In the genomic region with DNA sequence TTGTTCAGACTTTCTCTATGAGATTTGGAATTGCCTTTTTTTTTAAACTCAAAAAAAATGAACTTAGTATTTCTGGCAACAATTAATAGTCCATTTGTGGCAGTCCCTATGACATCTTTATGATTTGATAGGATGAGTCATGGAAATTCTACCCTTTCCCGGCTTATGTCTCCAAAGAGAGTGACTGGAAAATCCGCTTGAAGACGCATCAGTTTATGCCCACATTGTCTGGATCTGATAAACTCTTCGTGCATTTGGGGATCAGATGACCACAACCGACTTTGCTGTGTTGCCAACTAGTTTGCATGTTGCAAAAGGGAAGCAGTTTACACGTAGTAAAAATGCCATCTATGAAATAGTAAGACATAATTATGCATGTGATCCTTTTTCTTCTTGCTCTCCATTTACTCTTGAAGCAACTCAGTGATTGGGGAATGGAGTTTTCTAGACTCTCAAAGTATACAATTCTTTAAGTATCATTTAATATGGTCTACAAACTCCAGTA, we compare ENCODE assay signal across 20 mouse cellular contexts.
DNase-seq lines count a peak whose midpoint lies in the region; ATAC-seq and TF ChIP-seq lines count a peak whose summit lies in the region.
"Had no signal": no experiment of that assay in that cellular context is flagged by ENCODE, and none has a peak within 500 bp of the region (broad histone marks: within the 10 kb centered on the region; RNA-seq: fewer than 3 reads in every experiment).

No protein-coding gene starts in this region.

- no peak for TF ChIP-seq POLR2A in myocyte (IDR thresholded peaks at IDR 0.05; ENCODE audit: insufficient read length, low read depth)

- ATAC-seq in embryonic facial prominence, embryonic 14.5 days (ENCODE audit: low read depth), result no peak
- ATAC-seq: activated CD4-positive, CD25-positive, alpha-beta regulatory T cell, adult 4 months; forebrain, embryonic 14.5 days; forebrain, embryonic 16.5 days; Patski had no signal

- H3K4me3 ChIP-seq in C2C12 (ENCODE audit: insufficient read depth, poor library complexity, severe bottlenecking) (no peak overlapping the region), myocyte (no peak overlapping the region)
- H3K4me3 ChIP-seq in embryonic facial prominence, embryonic 14.5 days (ENCODE audit: low read depth, low read length), result no peak overlapping the region
- H3K4me3 ChIP-seq: embryonic facial prominence, embryonic 15.5 days had no signal

- H3K36me3 ChIP-seq in C2C12 (ENCODE audit: control insufficient read depth, insufficient read depth) (no peaks in the 10 kb centered on the region), myocyte (ENCODE audit: control insufficient read depth, insufficient read depth) (no peaks in the 10 kb centered on the region)
- no peaks in the 10 kb centered on the region for H3K36me3 ChIP-seq in embryonic facial prominence, embryonic 14.5 days (ENCODE audit: control insufficient read depth, insufficient read depth, low read length)
- H3K36me3 ChIP-seq: embryonic facial prominence, embryonic 15.5 days had no signal

- H3K27me3 ChIP-seq in C2C12 (ENCODE audit: control insufficient read depth, insufficient read depth, insufficient read length) (no peaks in the 10 kb centered on the region), myocyte (ENCODE audit: control insufficient read depth, insufficient read depth, insufficient read length) (no peaks in the 10 kb centered on the region)
- H3K27me3 ChIP-seq in embryonic facial prominence, embryonic 14.5 days (replicated peaks; ENCODE audit: control insufficient read depth, insufficient read depth, low read length), result no peaks in the 10 kb centered on the region
- H3K27me3 ChIP-seq: embryonic facial prominence, embryonic 15.5 days; Patski had no signal

- WGBS in embryonic facial prominence, embryonic 14.5 days, result 46% methylated on average over 6 of the region's 6 CpGs

- H3K79me3 ChIP-seq in C2C12 (ENCODE audit: low read depth), result no peaks in the 10 kb centered on the region

- intact Hi-C loops in heart, postnatal 10 days (cut with DNase I), result no loop called here

- DNase-seq in 3T3-L1 (ENCODE audit: low read depth, low spot score), result peak; percentile 74
- DNase-seq in embryonic facial prominence, embryonic 14.5 days (ENCODE audit: low spot score), result peak; percentile 29
- DNase-seq in layer of hippocampus, adult 9-11 months, result no peak
- DNase-seq in heart, adult 9 months (ENCODE audit: low spot score in 2 of 2), result no peak
- DNase-seq in heart, postnatal 10 days, result no peak
- DNase-seq: adrenal gland, adult 8-10 months; adrenal gland, postnatal 14 days; adrenal gland, postnatal 36 days; B cell, adult 2 months; cerebellum, adult 11-12 months; cerebellum, adult 9-10 months; cerebellum, postnatal 10 days; cerebellum, postnatal 25 days had no signal

- TF ChIP-seq CTCF in C2C12 (IDR thresholded peaks at IDR 0.05; ENCODE audit: control insufficient read depth, insufficient read depth, insufficient read length), result no peak

- no peak overlapping the region for H3K4me2 ChIP-seq in embryonic facial prominence, embryonic 14.5 days (ENCODE audit: low read depth, low read length)
- peak overlapping the region; percentile 31 for H3K4me2 ChIP-seq in myocyte (ENCODE audit: low read depth)
- H3K4me2 ChIP-seq: embryonic facial prominence, embryonic 15.5 days had no signal

- no peaks in the 10 kb centered on the region for H3K79me2 ChIP-seq in C2C12 (ENCODE audit: control insufficient read depth, insufficient read depth)
- no peaks in the 10 kb centered on the region for H3K79me2 ChIP-seq in myocyte (ENCODE audit: control insufficient read depth, insufficient read depth)

- H3ac ChIP-seq in C2C12 (ENCODE audit: control insufficient read depth, insufficient read length, low read depth) (no peak overlapping the region), myocyte (ENCODE audit: control insufficient read depth, insufficient read length) (no peak overlapping the region)

- H3K9ac ChIP-seq in embryonic facial prominence, embryonic 14.5 days (ENCODE audit: low read depth, low read length), result no peak overlapping the region
- H3K9ac ChIP-seq: embryonic facial prominence, embryonic 15.5 days had no signal

- no peaks in the 10 kb centered on the region for H3K9me3 ChIP-seq in embryonic facial prominence, embryonic 14.5 days (ENCODE audit: control insufficient read depth, low read length)
- H3K9me3 ChIP-seq: embryonic facial prominence, embryonic 15.5 days had no signal

- H3K4me1 ChIP-seq in embryonic facial prominence, embryonic 14.5 days (ENCODE audit: control insufficient read depth, insufficient read depth, low read length), result peaks cover 4% of the 10 kb centered on the region; the same call in 1 of the 2 replicates

- no peak overlapping the region for H3K27ac ChIP-seq in embryonic facial prominence, embryonic 14.5 days (replicated peaks; ENCODE audit: low read depth, low read length)

TF ChIP-seq in C2C12, 6 proteins besides CTCF, POLR2A, EP300 and RAD21:
- peak; percentile 76 for TF ChIP-seq FOSL1 (IDR thresholded peaks at IDR 0.05; ENCODE audit: insufficient read depth, low read length, poor library complexity, severe bottlenecking)
- peak; percentile 94 for TF ChIP-seq CEBPB (IDR thresholded peaks at IDR 0.05; ENCODE audit: low read depth)
- peak; percentile 15 for TF ChIP-seq USF1 (IDR thresholded peaks at IDR 0.05; ENCODE audit: low read depth)
- peak; percentile 27 for TF ChIP-seq MAX (IDR thresholded peaks at IDR 0.05)
- no peak for TF ChIP-seq MYOD1 (IDR thresholded peaks at IDR 0.05; ENCODE audit: control insufficient read depth, insufficient read length, low read depth)
- no peak for TF ChIP-seq MYOG (IDR thresholded peaks at IDR 0.05; ENCODE audit: control insufficient read depth, extremely low read depth, insufficient read length)

TF ChIP-seq in myocyte, 11 proteins besides CTCF, POLR2A, EP300 and RAD21:
- TF ChIP-seq CEBPB (IDR thresholded peaks at IDR 0.05; ENCODE audit: insufficient read depth, poor library complexity, severe bottlenecking) (peak; percentile 93), USF1 (IDR thresholded peaks at IDR 0.05; ENCODE audit: low read depth) (peak; percentile 44), SRF (IDR thresholded peaks at IDR 0.05; ENCODE audit: control insufficient read depth, insufficient read length, low read depth) (no peak)

Comparison
In these comparisons a context has a peak if more than half of its experiments do, and no peak if none do; other contexts are left out.
1. DNase-seq: peak in 3T3-L1 (single experiment) and embryonic facial prominence, embryonic 14.5 days (single experiment); none in layer of hippocampus, adult 9-11 months (single experiment), heart, adult 9 months (0 of 2) and heart, postnatal 10 days (0 of 2).